Mouse (Mus musculus): ENCODE data around the gene Impg1.

Impg1 gene

DNA sequence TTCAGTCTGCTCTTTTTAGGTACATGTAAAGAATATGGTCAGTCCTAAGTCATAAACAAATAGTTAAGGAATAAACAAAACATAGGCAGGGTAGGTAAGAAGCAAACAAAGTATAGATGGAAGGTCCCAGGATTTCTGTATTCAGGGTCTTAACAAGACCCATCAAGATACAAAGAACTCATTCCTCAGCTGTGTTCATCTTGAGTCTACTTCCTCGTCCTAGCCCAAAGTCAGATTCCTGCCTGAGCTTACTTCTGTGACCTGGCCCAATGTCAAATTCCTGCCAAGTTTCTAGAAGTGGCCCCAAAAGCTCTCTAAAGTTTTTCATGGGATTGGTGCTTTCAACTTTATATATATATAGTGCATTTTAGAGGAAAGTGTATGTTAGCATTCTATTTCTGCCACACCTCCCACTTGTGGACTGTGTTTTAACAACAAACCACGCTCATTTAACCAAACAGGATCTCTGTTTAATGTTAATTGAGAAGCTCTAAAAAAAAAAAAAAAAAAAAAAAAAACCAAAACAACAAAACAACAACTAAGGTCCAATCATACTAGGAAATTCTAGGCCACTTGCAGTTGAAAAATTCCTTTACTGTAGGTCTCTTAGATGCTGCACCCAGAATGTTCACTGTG is 180.6 kb downstream of the Impg1 start:
- DNase-seq (ENCODE audit: low read depth, low spot score) = no peak

GRCm38 (mm10) chr9:80282426-80282825 is 182.9 kb downstream of the Impg1 start:
- DNase-seq (ENCODE audit: low read depth, low spot score) = no peak

- no peak for DNase-seq (ENCODE audit: low read depth, low spot score)
These were observed 184.6 kb downstream of the Impg1 start for GRCm38 (mm10) chr9:80280724-80281123.

- DNase-seq (ENCODE audit: low read depth, low spot score) = no peak
These were observed 187.5 kb downstream of the Impg1 start for GRCm38 (mm10) chr9:80277770-80278169.

- no peak for DNase-seq (ENCODE audit: low read depth, low spot score)
These were observed 188.1 kb downstream of the Impg1 start for GRCm38 (mm10) chr9:80277157-80277556.

DNA sequence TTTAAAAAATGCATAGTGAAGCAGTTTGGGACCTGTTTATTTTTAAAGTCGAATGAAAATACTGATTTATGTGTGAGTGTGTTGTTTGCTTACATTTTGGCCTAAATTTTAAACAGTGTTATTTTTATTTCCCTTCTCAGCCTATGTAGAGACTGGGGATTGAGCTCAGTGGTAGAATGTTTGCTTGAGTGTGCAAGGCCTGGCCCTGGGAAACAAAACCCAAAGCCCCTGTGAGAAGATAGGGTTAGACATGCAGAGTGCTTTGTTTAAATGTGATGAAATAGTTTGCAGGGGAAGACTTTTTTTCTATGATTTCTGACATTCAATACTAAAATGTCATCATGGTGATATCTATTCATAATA is 189.5 kb downstream of the Impg1 start:
- DNase-seq (ENCODE audit: low read depth, low spot score) = no peak

GRCm38 (mm10) chr9:80275053-80275771 is 190.1 kb downstream of the Impg1 start:
- no peak for DNase-seq (ENCODE audit: low read depth, low spot score)

- no peak for DNase-seq (ENCODE audit: low read depth, low spot score)
These were observed 192.3 kb downstream of the Impg1 start for GRCm38 (mm10) chr9:80272951-80273350.

DNA sequence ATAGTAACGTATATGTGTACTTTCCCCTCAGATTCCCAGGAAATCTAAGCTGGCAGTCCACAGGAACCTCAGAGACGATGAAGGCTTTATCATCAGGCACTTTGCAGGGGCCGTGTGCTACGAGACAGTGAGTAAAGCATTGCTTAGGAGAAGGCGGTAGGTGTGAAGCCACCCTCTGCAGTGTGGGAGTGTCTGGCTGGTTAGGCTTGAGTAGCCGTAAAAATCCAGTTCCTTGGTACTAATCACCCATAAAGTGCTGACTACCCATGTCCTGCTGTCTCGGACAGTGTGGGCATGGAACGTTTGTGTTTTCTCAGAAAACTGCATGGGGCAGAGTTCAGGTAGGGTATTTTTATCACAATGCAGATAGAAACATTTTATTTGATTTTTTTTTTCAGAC is 195.7 kb downstream of the Impg1 start:
- DNase-seq (ENCODE audit: low read depth, low spot score) = no peak

DNA sequence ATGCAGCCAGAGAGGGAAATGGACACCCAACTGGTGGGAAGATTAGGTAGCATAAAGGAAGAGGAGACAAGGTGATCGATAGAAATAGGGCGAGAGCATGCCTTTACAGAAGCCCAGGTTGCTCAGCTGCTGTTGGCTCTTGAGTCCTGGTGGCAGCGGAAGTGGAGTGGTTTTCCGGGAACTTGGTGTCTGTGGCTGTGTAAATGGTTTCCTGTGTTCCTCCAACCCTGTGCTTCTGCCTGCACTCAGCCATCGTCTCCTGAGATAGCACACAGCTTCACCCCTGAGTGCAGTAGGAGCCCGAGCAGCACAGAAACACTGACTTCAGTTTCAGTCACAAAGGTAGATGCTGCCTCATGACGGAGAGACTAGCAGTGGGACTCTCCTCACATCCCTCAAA is 198.8 kb downstream of the Impg1 start:
- DNase-seq (ENCODE audit: low read depth, low spot score) = no peak

- DNase-seq (ENCODE audit: low read depth, low spot score) = no peak
These were observed 199.2 kb downstream of the Impg1 start for GRCm38 (mm10) chr9:80266086-80266485.
